Mouse (Mus musculus) liver, embryonic 11.5 days (tissue): ENCODE data around the gene Vpreb3. TPM values are rescaled to one million over a fixed set of nuclear protein-coding genes. Genes with fewer than 3 reads are reported as not detected.

ENCODE experiments used
- ATAC-seq: fragments of 200-750 bp; cut with Nextera tagmentation; replicated peaks from 2 replicates; pipeline ENCODE4 v1.8.0; 2017; ENCODE audit warnings: moderate number of reproducible peaks, mild to moderate bottlenecking, moderate TSS enrichment, moderate library complexity; ENCODE audit not compliant: low FRiP score
- DNase-seq: peaks from one replicate; pipeline ENCODE4 v3.0.0-alpha.2; 2017; ENCODE audit warnings: low spot score
- H3K27ac ChIP-seq: fragments of 300-500 bp; sonication (generic); 2 replicates; pipeline ENCODE4 v1.5.1; 2014; ENCODE audit warnings: mild to moderate bottlenecking, low read depth, low read length, control low read depth
- H3K27me3 ChIP-seq: fragments of 300-500 bp; sonication (generic); replicated peaks from 2 replicates; pipeline ENCODE4 v1.6.1; 2014; ENCODE audit warnings: low read length, mixed read lengths; ENCODE audit not compliant: control insufficient read depth, insufficient read depth
- H3K36me3 ChIP-seq: fragments of 300-500 bp; sonication (generic); 2 replicates; pipeline ENCODE4 v1.6.1; 2014; ENCODE audit warnings: mild to moderate bottlenecking, low read length, moderate library complexity, mixed read lengths; ENCODE audit not compliant: control insufficient read depth, insufficient read depth
- H3K4me1 ChIP-seq: fragments of 300-500 bp; sonication (generic); replicated peaks from 2 replicates; pipeline ENCODE4 v1.6.1; 2014; ENCODE audit warnings: low read length, mixed read lengths; ENCODE audit not compliant: control insufficient read depth, insufficient read depth
- H3K4me2 ChIP-seq: fragments of 300-500 bp; sonication (generic); 2 replicates; pipeline ENCODE4 v1.6.1; 2014; ENCODE audit warnings: mild to moderate bottlenecking, control low read depth, moderate library complexity
- H3K4me3 ChIP-seq: fragments of 300-500 bp; sonication (generic); 2 replicates; pipeline ENCODE4 v1.5.1; 2014; ENCODE audit warnings: low read depth, low read length, control low read depth
- H3K9ac ChIP-seq: fragments of 300-500 bp; sonication (generic); 2 replicates; pipeline ENCODE4 v1.6.1; 2014; ENCODE audit warnings: low read depth, low read length, control low read depth
- H3K9me3 ChIP-seq: fragments of 300-500 bp; sonication (generic); 2 replicates; pipeline ENCODE4 v1.6.1; 2016; ENCODE audit warnings: low read length, inconsistent platforms, mixed read lengths; ENCODE audit not compliant: control insufficient read depth
- WGBS: fragments of 180-500 bp; shearing (Covaris S2); extraction: QIAGEN DNeasy Blood & Tissue Kit; methylation state at CpG from one replicate; pipeline ENCODE4 v1.1.7; 2014; 5-methylcytosine and 5-hydroxymethylcytosine counted together
- polyA plus RNA-seq: library from polyadenylated mRNA; unstranded; fragments of >200 nt; fragmentation: Nextera tagmentation; extraction: Ambion mirVana; gene quantifications from 2 replicates; pipeline ENCODE4 v1.2.1, GENCODE M21; 2014

Gene Vpreb3
- polyA plus RNA-seq, 1 experiment from 2014 or later, result 0.96 TPM

DNA sequence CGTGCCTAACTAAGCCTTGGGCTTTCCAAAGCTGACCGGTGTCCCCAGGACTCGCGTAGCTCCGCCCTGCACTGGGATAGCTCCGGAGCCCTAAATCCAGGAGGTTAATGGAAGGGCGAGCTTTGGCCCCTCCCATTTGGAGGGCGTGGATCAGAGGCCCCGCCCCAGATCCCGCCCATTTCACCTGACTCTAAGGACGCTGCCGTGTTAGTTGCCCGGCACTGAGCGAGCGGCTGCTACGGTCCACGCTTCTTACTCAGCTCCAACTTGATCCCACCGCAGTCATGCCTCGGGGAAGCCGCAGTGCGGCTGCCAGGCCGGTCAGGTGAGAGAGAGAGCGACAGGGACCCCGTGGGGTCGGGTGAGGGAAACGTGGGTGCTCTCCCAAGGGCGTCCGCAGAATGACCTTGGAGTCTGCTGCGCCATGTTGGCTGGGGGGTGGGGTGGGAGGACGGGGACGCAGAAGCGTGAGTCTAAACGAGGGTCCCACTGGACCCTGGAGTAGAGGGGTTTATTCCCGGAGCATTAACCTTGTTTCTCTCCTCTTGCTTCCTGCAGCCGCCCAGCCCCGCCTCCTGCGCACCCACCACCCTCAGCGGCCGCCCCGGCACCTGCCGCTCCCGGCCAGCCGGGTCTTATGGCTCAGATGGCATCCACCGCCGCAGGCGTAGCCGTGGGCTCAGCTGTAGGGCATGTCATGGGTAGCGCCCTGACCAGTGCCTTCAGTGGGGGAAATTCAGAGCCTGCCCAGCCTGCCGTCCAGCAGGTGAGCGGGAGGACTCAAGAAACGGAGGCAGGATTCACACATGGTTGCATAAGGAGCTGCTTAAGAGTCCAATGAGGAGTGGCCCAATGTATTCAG lies 6.9 kb upstream of the Vpreb3 start, which contains the start of gene Mmp11:
Mmp11 (minus strand) TSS at position 817 of the 862 bp plus-strand sequence.
- ATAC-seq, result peak; percentile 76
- WGBS, result 2% methylated on average over 50 of the region's 51 CpGs
- Histone ChIP-seq H3K4me3 (peak within 1 kb of the TSS; percentile 81), H3K4me2 (peak within 1 kb of the TSS; percentile 96), H3K9ac (peak within 1 kb of the TSS; percentile 80), H3K36me3 (no peaks in the 10 kb centered on the region), H3K27ac (peak within 1 kb of the TSS; percentile 55; the same call in 1 of the 2 replicates), H3K9me3 (no peaks in the 10 kb centered on the region), H3K4me1 (peaks cover 58% of the 10 kb centered on the region), H3K27me3 (peaks cover 30% of the 10 kb centered on the region)
- peak; percentile 84 for DNase-seq

DNA sequence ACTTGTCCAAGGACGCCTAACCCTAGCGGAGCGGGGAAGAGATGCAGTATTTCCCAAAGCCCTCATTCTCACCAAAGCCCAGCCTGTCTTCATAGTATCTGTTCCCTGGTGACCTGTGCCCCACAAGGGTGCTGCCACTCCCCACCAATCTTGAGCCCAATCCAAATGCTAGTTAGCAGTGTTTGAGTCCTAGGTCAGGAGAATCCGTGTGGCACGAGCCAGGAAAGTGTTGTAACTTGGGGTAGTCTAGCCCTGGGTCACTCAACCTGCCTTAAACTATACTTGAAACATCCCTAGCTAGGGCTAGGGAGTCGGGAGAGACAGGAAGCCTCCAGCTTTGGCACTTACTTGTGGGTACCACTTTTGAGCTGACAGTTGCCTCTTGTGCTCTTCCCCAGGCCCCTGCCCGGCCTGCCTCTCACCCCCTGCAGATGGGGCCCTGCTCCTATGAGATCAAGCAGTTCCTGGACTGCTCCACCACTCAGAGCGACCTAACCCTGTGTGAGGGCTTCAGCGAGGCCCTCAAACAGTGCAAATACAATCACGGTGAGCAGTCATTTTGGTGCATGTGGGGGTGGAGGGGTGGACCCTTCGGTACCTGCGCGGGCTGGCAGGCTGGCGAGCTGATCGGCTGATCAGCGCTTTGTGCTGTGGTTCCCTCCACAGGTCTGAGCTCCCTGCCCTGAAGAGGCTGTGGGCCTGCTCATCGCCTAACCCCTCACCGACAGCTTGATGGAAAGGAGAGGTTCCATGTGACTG lies 5.8 kb upstream of the Vpreb3 start:
- DNase-seq, result no peak

DNA sequence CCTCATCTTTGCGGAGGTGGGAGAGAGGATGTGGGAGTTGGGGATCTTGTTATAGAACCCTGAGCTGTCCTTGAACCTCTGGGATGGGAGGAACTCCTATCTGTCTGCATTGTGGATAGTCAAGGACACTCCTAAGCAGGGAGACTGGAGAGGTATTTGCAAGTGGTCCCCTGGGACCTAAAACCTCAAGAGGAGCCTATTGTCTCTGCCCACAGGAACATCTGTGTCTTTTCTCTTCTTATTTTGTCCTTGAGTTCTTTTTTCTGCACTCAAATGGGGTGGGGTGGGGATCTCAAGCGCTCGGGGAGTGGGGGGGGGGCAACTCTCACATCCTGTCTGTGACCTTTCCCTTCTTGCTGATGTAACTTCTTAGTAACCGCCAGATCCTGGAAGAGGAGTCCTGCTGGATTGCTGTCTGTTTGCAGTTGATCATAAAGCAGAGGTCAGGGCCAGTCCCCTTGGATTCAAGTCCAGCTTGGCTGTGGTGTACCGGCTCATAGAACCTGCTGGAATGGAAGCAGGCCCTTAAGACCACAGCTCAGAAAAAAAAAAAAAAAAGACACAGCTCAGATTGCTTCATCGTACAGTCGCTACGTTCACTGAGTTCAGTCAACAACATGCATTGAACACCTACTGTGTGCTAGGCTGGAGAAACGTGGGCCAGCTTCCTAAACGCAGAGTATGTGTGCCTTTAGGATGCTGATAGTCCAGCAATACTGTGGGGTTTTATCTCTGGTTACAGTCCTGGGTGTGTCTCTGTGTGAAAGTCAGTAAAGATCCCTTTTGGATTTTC lies 4.8 kb upstream of the Vpreb3 start:
- Histone ChIP-seq H3K27ac (no peak overlapping the region), H3K4me1 (peaks cover 46% of the 10 kb centered on the region), H3K36me3 (no peaks in the 10 kb centered on the region), H3K9ac (no peak overlapping the region), H3K4me3 (peak overlapping the region; percentile 14; the same call in 1 of the 2 replicates), H3K4me2 (peak overlapping the region; percentile 96), H3K27me3 (peaks cover 10% of the 10 kb centered on the region), H3K9me3 (no peaks in the 10 kb centered on the region)
- peak; percentile 64 for ATAC-seq
- WGBS, result 47% methylated on average over 10 of the region's 10 CpGs
- no peak for DNase-seq

More for the DNA sequence above, 5.8 kb upstream of the Vpreb3 start:
- peaks cover 18% of the 10 kb centered on the region for H3K27me3 ChIP-seq
- H3K9me3 ChIP-seq, result no peaks in the 10 kb centered on the region
- H3K36me3 ChIP-seq, result no peaks in the 10 kb centered on the region
- WGBS, result 50% methylated on average over 18 of the region's 18 CpGs
- no peak overlapping the region for H3K27ac ChIP-seq
- peaks cover 53% of the 10 kb centered on the region for H3K4me1 ChIP-seq
- ATAC-seq, result no peak
- no peak overlapping the region for H3K9ac ChIP-seq
- peak overlapping the region; percentile 81 for H3K4me3 ChIP-seq
- peak overlapping the region; percentile 96 for H3K4me2 ChIP-seq

DNA sequence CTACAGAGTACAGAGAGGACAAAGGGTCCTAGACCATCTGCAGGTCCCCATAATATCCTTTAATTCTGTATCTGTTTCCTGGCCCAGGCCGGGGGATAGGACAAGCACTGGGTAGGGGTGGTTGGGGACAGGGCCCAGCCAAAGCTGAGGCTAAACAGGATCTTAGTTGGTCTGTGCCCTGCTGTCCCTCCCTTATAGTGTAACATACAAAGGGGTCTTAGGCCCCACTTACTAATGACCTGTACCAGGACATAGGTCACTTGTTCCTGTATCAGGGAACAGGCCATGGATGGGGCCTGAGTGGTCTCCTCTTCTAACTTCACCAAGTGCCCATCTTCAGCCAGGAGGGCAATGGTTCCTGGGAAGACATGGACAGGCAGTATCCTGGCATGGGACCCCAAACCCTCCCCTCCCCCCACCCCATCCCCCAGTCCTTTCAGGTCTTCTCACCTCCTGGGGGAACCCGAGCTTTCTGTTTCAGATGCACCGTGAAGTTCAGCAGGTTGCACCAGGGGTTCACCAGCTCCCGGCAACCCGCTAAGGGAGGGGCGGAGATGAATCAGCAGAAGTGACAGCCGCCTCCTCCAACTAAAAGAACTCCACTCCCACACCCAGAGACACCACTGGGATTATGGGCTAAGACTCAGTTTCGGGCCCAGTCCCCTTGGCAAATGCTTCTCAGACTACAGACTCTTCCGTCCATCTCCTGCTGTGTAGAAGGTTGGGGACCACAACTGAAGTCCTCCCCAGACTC lies 3.2 kb upstream of the Vpreb3 start:
- peak; percentile 62 for ATAC-seq
- H3K9me3 ChIP-seq, result no peaks in the 10 kb centered on the region

DNA sequence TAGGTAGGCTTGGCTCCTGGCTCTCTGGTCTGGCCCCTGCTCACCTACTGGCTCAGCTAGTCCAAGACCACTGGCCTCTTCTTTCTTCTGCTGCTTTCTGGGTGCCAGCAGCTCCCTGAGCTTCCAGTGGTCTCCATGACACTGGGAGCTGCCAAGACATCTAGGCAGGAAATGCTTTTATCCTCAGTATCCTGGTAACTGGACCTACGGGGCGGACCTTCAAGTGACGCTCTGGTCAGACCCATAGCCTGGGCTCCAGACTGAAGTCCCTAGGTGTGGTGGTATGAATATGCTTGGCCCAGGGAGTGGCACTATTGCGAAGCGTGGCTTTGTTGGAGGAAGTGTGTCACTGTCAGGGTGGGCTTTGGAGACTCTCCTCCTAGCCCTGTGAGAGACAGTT lies 2.3 kb upstream of the Vpreb3 start, which contains the start of gene Gm867:
Gm867 (minus strand) TSS at position 153 of the 400 bp plus-strand sequence.
- no peak for ATAC-seq
- DNase-seq, result no peak
- WGBS, result 70% methylated on average over 5 of the region's 5 CpGs
- no peaks in the 10 kb centered on the region for H3K36me3 ChIP-seq
- H3K4me3 ChIP-seq, result peak within 1 kb of the TSS; percentile 42
- H3K4me2 ChIP-seq, result peak within 1 kb of the TSS; percentile 61
- no peaks in the 10 kb centered on the region for H3K9me3 ChIP-seq
- peaks cover 41% of the 10 kb centered on the region for H3K4me1 ChIP-seq
- peak within 1 kb of the TSS; percentile 47 for H3K27ac ChIP-seq
- H3K27me3 ChIP-seq, result peaks cover 6% of the 10 kb centered on the region
- H3K9ac ChIP-seq, result peak within 1 kb of the TSS; percentile 64

More for the DNA sequence above, 3.2 kb upstream of the Vpreb3 start:
- peak overlapping the region; percentile 61 for H3K4me2 ChIP-seq
- WGBS, result 44% methylated on average over 9 of the region's 9 CpGs
- H3K36me3 ChIP-seq, result no peaks in the 10 kb centered on the region
- DNase-seq, result no peak
- H3K4me1 ChIP-seq, result peaks cover 46% of the 10 kb centered on the region
- peaks cover 6% of the 10 kb centered on the region for H3K27me3 ChIP-seq
- peak overlapping the region; percentile 47 for H3K27ac ChIP-seq
- peak overlapping the region; percentile 64 for H3K9ac ChIP-seq
- peak overlapping the region; percentile 42 for H3K4me3 ChIP-seq

DNA sequence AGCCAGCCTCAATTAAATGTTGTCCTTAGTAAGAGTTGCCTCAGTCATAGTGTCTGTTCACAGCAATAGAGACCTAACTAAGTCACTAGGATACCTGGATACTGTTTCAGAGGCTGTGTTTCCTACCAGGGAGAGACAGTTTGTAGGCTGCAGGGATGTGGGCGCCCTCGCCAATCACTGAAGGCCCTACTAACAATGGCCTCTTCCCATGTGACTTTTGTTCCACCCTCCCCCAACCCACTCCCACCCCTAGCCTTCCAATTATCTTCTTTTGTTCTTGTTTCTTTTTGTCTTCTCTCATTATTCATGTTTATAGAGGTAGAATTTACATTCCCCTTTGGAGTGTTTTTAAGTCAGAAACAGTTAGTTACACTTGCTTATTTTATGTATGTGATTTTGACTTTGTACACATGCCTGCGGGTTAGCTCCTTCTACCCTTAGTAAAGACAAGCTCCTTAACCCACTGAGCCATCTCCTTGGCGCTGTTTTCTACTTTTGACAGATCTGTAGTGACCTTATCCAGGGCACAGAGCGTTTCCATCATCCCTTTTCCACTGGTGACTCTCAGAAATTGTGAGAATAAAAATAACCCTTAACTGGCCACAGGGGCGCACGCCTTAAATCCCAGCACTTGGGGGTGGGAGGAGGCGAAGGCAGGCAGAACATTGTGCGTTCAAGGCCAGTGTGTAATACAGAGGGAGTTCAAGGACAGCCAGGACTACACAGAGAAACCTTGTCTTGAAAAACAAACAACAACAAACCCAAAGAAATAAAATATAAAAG lies 1.6 kb upstream of the Vpreb3 start:
- Histone ChIP-seq H3K36me3 (no peaks in the 10 kb centered on the region), H3K27me3 (peaks cover 6% of the 10 kb centered on the region; the same call in 1 of the 2 replicates), H3K4me3 (no peak overlapping the region), H3K9me3 (no peaks in the 10 kb centered on the region), H3K4me1 (peaks cover 38% of the 10 kb centered on the region), H3K9ac (no peak overlapping the region), H3K4me2 (no peak overlapping the region), H3K27ac (no peak overlapping the region)
- 69% methylated on average over 9 of the region's 9 CpGs for WGBS
- ATAC-seq (no peak), DNase-seq (no peak)

DNA sequence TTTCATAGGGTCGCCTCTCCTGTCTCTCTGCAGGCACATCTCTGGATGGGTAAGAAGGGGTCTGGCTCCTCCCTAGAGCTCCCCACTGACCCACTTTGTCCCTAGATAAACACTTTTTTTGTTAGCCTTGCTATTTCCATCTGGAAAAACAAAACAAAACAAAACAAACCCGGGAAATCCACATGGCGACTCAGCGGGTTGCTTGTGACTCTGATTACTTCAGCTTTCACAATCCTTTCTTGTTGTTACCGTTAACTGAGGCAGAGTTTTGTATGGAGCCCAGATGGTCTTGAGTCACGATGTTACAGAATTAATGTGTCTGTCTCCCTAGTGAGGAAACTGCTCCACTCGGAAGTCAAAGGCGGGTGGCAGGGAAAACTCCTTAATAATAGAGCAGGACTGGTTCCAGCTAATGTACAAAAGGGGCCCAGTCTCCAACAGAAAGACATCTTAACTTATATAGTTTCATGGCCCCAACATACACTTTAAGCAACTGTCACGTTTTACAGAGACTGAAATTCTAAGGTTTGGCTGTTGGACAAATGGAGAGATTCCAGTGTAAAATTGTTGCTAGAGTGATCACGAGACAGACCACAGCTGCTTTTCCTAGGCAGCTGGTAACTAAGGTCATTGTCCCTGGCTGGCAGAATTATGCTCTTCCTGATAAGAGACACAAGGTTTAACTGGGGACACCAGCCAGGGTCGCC lies 1.4 kb downstream of the Vpreb3 start:
- Histone ChIP-seq H3K27me3 (no peaks in the 10 kb centered on the region; the same call in 1 of the 2 replicates), H3K9me3 (no peaks in the 10 kb centered on the region), H3K36me3 (no peaks in the 10 kb centered on the region), H3K9ac (no peak overlapping the region), H3K4me2 (no peak overlapping the region), H3K4me1 (peaks cover 14% of the 10 kb centered on the region), H3K27ac (no peak overlapping the region), H3K4me3 (no peak overlapping the region)
- no peak for DNase-seq
- no peak for ATAC-seq
- 56% methylated on average over 11 of the region's 11 CpGs for WGBS
